Mouse (Mus musculus) forebrain, embryonic 10.5 days (tissue): ENCODE results near the gene Xpc. TPM values are rescaled to one million over a fixed set of nuclear protein-coding genes. Genes with fewer than 3 reads are reported as not detected.

ENCODE experiments used
- DNase-seq: peaks from one replicate; pipeline ENCODE4 v3.0.0-alpha.2; 2017; ENCODE audit warnings: low spot score; ENCODE audit errors: extremely low spot score
- H3K27ac ChIP-seq: fragments of 300-500 bp; sonication (generic); 2 replicates; pipeline ENCODE4 v1.5.1; 2016; ENCODE audit warnings: mild to moderate bottlenecking
- H3K27me3 ChIP-seq: fragments of 300-500 bp; sonication (generic); 2 replicates; pipeline ENCODE4 v1.6.1; 2016; ENCODE audit warnings: mild to moderate bottlenecking; ENCODE audit not compliant: poor library complexity, severe bottlenecking
- H3K36me3 ChIP-seq: fragments of 300-500 bp; sonication (generic); replicated peaks from 2 replicates; pipeline ENCODE4 v1.6.1; 2016; ENCODE audit warnings: mild to moderate bottlenecking, moderate library complexity
- H3K4me1 ChIP-seq: fragments of 300-500 bp; sonication (generic); 2 replicates; pipeline ENCODE4 v1.6.1; 2016
- H3K4me3 ChIP-seq: fragments of 300-500 bp; sonication (generic); 2 replicates; pipeline ENCODE4 v1.5.1; 2016; ENCODE audit warnings: mild to moderate bottlenecking, moderate library complexity
- H3K9me3 ChIP-seq: fragments of 300-500 bp; sonication (generic); 2 replicates; pipeline ENCODE4 v1.6.1; 2016; ENCODE audit warnings: mild to moderate bottlenecking, moderate library complexity
- WGBS: fragments of 180-500 bp; shearing (Covaris S2); methylation state at CpG from one replicate; pipeline ENCODE4 v1.1.7; 2016; 5-methylcytosine and 5-hydroxymethylcytosine counted together
- polyA plus RNA-seq: library from polyadenylated mRNA; unstranded; fragments of >200 nt; fragmentation: Nextera tagmentation; extraction: Ambion mirVana; gene quantifications from 2 replicates; pipeline ENCODE4 v1.2.1, GENCODE M21; 2016

The Xpc gene
- polyA plus RNA-seq, 1 experiment from 2014 or later = 23.2 TPM

DNA sequence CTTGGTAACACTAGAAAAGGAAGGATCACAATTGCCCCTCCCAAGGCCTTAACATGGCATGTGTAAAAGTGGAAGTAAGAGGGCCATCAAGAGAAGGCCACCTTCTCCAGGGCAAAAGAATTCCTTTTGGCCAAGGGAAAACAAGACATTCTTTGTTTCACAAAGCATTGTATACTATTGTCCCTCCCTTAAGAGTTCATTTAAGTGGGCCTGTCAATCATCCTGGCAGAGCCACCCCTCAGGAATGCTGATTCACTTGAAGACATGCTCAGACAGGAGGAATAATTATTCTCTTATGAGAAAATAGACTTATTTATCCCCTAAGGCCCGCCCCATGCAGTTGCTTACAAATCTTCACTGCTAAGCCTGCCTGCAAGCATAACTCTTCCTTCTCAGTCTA, 63.6 kb downstream of the Xpc start:
- no peak overlapping the region for H3K27ac ChIP-seq
- H3K4me3 ChIP-seq = no peak overlapping the region
- WGBS = 78% methylated on average over 1 of the region's 1 CpGs
- H3K36me3 ChIP-seq = no peaks in the 10 kb centered on the region
- H3K9me3 ChIP-seq = no peaks in the 10 kb centered on the region
- H3K4me1 ChIP-seq = peaks cover 7% of the 10 kb centered on the region
- DNase-seq = no peak
- H3K27me3 ChIP-seq = no peaks in the 10 kb centered on the region

DNA sequence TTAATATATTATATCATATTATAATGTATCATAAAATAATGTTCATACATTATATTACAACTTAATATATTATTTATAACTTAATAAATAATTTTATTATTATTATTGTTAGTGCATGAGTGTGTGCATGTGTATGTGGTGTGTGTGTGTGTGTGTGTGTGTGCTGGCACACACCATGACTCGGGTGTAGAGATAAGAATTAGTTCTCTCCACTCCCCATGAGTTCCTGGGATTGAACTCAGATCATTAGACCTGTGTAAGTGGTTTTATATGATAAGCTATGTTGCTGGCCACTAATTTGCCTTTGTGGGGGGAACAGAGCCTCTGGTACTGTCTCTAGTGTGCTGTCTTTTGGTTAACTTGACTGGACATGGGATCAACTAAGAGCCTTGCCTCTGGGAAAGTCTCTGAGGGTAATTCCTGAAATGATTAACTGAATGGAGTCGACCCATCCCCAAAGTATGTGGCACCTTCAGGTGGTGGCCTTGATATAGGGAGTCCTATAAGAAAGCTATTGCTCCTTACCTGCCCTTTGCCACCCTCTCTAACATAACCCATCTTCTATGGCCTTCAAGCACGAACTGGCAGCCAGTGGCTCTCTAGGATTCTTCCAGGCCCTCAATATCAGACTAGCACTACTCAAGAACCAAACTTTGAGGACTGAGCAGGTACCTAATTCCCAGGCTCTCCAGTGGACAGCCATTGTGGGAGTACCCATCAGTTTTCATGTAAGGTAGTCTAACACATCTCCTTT, 66.0 kb downstream of the Xpc start:
- Histone ChIP-seq H3K4me3 (no peak overlapping the region), H3K27ac (no peak overlapping the region), H3K27me3 (no peaks in the 10 kb centered on the region), H3K36me3 (no peaks in the 10 kb centered on the region), H3K9me3 (no peaks in the 10 kb centered on the region), H3K4me1 (peaks cover 7% of the 10 kb centered on the region)
- WGBS = 71% methylated on average over 3 of the region's 3 CpGs
- DNase-seq = no peak

DNA sequence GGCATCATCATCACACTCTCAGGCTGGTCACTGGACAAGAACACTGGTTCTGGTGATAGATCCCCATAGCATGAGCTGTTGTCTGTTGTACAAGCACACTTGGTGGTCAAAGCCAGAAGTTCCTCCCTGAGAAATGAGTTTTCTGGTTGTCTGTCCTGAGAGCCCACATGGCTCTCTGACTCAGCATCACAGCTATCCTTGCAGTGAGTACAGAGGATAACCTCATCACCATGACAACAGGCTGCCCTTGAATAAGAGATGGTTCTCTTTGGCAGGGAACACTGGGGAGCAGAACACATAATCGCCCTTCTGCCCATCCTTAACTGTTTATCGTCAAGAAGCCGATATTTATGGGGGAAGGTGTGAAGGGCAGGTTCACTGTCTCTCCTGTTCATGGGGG, 70.4 kb downstream of the Xpc start:
- DNase-seq = no peak
- Histone ChIP-seq H3K4me1 (peaks cover 8% of the 10 kb centered on the region), H3K27ac (no peak overlapping the region), H3K4me3 (no peak overlapping the region), H3K27me3 (no peaks in the 10 kb centered on the region), H3K36me3 (no peaks in the 10 kb centered on the region), H3K9me3 (no peaks in the 10 kb centered on the region)
- WGBS = 85% methylated on average over 3 of the region's 3 CpGs

DNA sequence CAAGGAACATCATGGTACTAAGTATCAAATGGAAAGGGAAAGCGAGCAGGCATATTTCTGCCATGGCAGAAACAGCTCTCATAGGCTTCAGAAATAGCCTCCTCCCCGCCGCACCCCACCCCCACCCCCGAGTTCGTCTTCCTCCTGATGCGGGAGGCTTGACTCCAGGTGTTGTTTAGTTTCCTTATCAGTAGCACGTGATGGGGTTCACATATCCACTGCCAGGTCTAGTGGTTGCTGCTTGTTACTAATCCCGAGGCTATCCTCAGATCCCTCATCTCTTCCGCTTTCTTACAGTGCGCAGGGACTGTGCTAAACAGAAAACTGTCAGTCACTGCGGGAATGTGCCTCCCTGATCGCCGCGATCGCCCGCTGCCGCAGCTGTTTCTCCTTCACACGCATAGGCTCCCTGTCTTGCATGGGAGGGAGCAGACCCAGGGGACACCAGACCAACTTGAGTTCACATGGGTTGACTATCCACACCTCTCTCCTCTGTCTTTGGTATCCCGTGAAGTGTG, 74.5 kb downstream of the Xpc start:
- Histone ChIP-seq H3K4me3 (peak overlapping the region; percentile 66), H3K9me3 (no peaks in the 10 kb centered on the region), H3K27me3 (peaks cover 15% of the 10 kb centered on the region; the same call in 1 of the 2 replicates), H3K4me1 (peaks cover 8% of the 10 kb centered on the region), H3K36me3 (no peaks in the 10 kb centered on the region), H3K27ac (peak overlapping the region; percentile 83)
- 5% methylated on average over 19 of the region's 19 CpGs for WGBS
- DNase-seq = no peak

DNA sequence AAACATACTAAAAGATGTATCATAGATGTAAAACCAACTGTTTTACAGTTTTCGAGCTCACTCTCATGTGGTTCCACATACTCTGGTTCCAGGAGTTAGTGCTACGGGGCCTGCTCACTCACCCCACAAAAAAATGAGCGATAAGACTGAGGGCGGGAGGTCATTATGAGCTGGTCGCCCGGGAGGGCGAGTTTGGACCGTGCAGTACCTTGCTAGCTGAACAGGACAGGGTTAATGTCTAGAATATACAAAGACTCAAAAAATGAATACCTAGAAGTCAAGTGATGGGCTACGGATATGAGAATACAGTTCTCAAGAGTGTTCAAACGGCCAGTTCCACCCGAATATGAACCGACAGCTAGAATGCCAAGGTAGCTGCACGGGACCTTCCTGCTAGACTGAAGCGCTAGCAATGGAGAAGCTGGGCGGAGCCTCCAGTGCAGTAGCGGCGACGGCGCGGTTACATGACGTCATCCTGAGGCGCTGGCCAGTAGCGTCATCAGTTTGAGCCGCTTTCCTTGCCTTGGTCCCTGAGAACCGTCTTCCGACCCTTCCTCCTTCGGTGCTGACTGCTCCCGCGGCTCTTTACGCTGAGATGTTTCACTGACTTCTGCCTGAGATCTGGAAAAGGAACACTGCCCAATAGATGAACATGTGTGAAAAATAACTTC, 75.1 kb downstream of the Xpc start:
- Histone ChIP-seq H3K27me3 (peaks cover 15% of the 10 kb centered on the region; the same call in 1 of the 2 replicates), H3K27ac (peak overlapping the region; percentile 83), H3K9me3 (no peaks in the 10 kb centered on the region), H3K4me1 (peaks cover 8% of the 10 kb centered on the region), H3K36me3 (no peaks in the 10 kb centered on the region), H3K4me3 (peak overlapping the region; percentile 66)
- 2% methylated on average over 30 of the region's 30 CpGs for WGBS
- peak; percentile 95 for DNase-seq

Other genes starting within 250 kb of the Xpc start
- 10.9 and 11.0 TPM in 2 replicates for gene Wnt7a, start 104.5 kb downstream of the Xpc start, polyA plus RNA-seq
- 40.9 TPM in 2 replicates for gene Chchd4, start 42.3 kb downstream of the Xpc start, polyA plus RNA-seq
- 70.6 and 72.1 TPM in 2 replicates for gene Tmem43, start 42.2 kb downstream of the Xpc start, polyA plus RNA-seq
- gene Lsm3, start within 50 bp of the Xpc start, polyA plus RNA-seq = 433 and 450 TPM in 2 replicates
- gene Slc6a6, start 168.2 kb upstream of the Xpc start, polyA plus RNA-seq = 42.4 and 47.0 TPM in 2 replicates